Mouse (Mus musculus) ES-E14 (cell line): ENCODE data around the gene Gstt4. TPM values are rescaled to one million over a fixed set of nuclear protein-coding genes. Genes with fewer than 3 reads are reported as not detected.
"Not testable (repeated sequence)": the region's sequence is repeated elsewhere in the genome, so short reads cannot be mapped to it uniquely, and the experiment has no call there.

Source experiments
- DNase-seq: peaks from one replicate; pipeline ENCODE4 v3.0.0-alpha.2; 2013; ENCODE audit warnings: low read depth, low spot score
- H3K27ac ChIP-seq: 2 replicates; pipeline ENCODE4 v1.5.1; 2012; ENCODE audit warnings: low read depth, mild to moderate bottlenecking, low read length, moderate library complexity, mixed read lengths; ENCODE audit not compliant: poor library complexity, insufficient read depth, severe bottlenecking
- H3K36me3 ChIP-seq: 2 replicates; pipeline ENCODE4 v1.6.1; 2012; ENCODE audit warnings: mild to moderate bottlenecking, low read length, moderate library complexity, mixed read lengths; ENCODE audit not compliant: control insufficient read depth, poor library complexity, insufficient read depth, severe bottlenecking
- H3K4me1 ChIP-seq, 2 experiments: fragments of 150-350 bp in 1 of 2; sonication (generic) in 1 of 2; 2 replicates each; pipeline ENCODE4 v1.6.1; 2012; ENCODE audit warnings: low read length in 2 of 2, mild to moderate bottlenecking in 1 of 2, mixed read lengths in 1 of 2; ENCODE audit not compliant: control insufficient read depth in 2 of 2, insufficient read depth in 2 of 2, poor library complexity in 1 of 2
- H3K4me3 ChIP-seq, 2 experiments: fragments of 150-350 bp in 1 of 2; sonication (generic) in 1 of 2; 2 replicates each; pipeline ENCODE4 v1.5.1; 2012; ENCODE audit warnings: low read length in 2 of 2, low read depth in 1 of 2, mild to moderate bottlenecking in 1 of 2, mixed read lengths in 1 of 2; ENCODE audit not compliant: insufficient read depth in 1 of 2, poor library complexity in 1 of 2, severe bottlenecking in 1 of 2
- H3K9ac ChIP-seq: 2 replicates; pipeline ENCODE4 v1.6.1; 2012; ENCODE audit warnings: low read depth, mild to moderate bottlenecking, low read length, mixed read lengths; ENCODE audit not compliant: poor library complexity, insufficient read depth, severe bottlenecking
- H3K9me3 ChIP-seq: fragments of 150-350 bp; sonication (generic); 2 replicates; pipeline ENCODE4 v1.6.1; 2012; ENCODE audit warnings: low read depth, mild to moderate bottlenecking, low read length; ENCODE audit not compliant: control insufficient read depth, insufficient read depth
- CHD2 ChIP-seq: IDR thresholded peaks from 2 replicates; pipeline ENCODE4 v1.6.1; 2014; ENCODE audit warnings: mild to moderate bottlenecking, low read depth, low read length, inconsistent platforms
- HCFC1 ChIP-seq: IDR thresholded peaks from 2 replicates; pipeline ENCODE4 v1.6.1; 2012; ENCODE audit warnings: low read length, inconsistent platforms, borderline replicate concordance; ENCODE audit not compliant: insufficient read depth
- MAFK ChIP-seq: IDR thresholded peaks from 2 replicates; pipeline ENCODE4 v1.6.1; 2014; ENCODE audit warnings: mild to moderate bottlenecking, low read depth, low read length, inconsistent platforms; ENCODE audit not compliant: insufficient read depth
- ZC3H11A ChIP-seq: IDR thresholded peaks from 2 replicates; pipeline ENCODE4 v1.6.1; 2012; ENCODE audit warnings: low read depth, mild to moderate bottlenecking, inconsistent platforms, low read length, borderline replicate concordance
- ZNF384 ChIP-seq: IDR thresholded peaks from 2 replicates; pipeline ENCODE4 v1.6.1; 2012; ENCODE audit warnings: low read depth, low read length, inconsistent platforms
- in situ Hi-C, 2 experiments: fragments of 600-800 bp; cut with MboI; formaldehyde crosslinking; loops; one replicate each; pipeline ENCODE4 v1.15.1; 2025; ENCODE audit warnings: low sequenced_read_pairs in 2 of 2, inconsistent platforms in 1 of 2; ENCODE audit not compliant: unreplicated experiment in 2 of 2
- total RNA-seq: library from RNA; depleted of rRNA; stranded (reverse); fragments of 300-350 nt; gene quantifications from 2 replicates; pipeline ENCODE4 v1.2.3, GENCODE M21; 2012; rRNA removed

Gene Gstt4
- total RNA-seq, 1 experiment, result not detected

- Histone ChIP-seq H3K4me1 (no peaks in the 10 kb centered on the region), H3K27ac (peak within 1 kb of the TSS; percentile 73; the same call in 1 of the 2 replicates), H3K36me3 (peaks cover 2% of the 10 kb centered on the region; the same call in 1 of the 2 replicates), H3K9me3 (no peaks in the 10 kb centered on the region), H3K4me3 (peak within 1 kb of the TSS; percentile 94 to 99), H3K9ac (peak within 1 kb of the TSS; percentile 92)
- in situ Hi-C loops, result no loop called here
- no peak for TF ChIP-seq HCFC1
- no peak for TF ChIP-seq ZC3H11A
- no peak for TF ChIP-seq ZNF384
- no peak for TF ChIP-seq MAFK
- TF ChIP-seq CHD2, result no peak
- peak; percentile 92 for DNase-seq
Observed at GRCm38 (mm10) chr10:75772795-75773664, 49.3 kb downstream of the Gstt4 start, which contains the start of gene Ddt. Ddt (minus strand) TSS chr10:75773414.

- in situ Hi-C loops, H3K36me3 ChIP-seq, H3K9me3 ChIP-seq, H3K9ac ChIP-seq, H3K4me3 ChIP-seq, H3K27ac ChIP-seq, DNase-seq, H3K4me1 ChIP-seq: not testable (repeated sequence)
Observed at GRCm38 (mm10) chr10:75767756-75768155, 54.6 kb downstream of the Gstt4 start.

- Histone ChIP-seq H3K9me3 (no peaks in the 10 kb centered on the region), H3K4me3 (no peak overlapping the region), H3K36me3 (peaks cover 5% of the 10 kb centered on the region; the same call in 1 of the 2 replicates), H3K27ac (no peak overlapping the region), H3K4me1 (peaks cover 0 to 3% of the 10 kb centered on the region in 2 experiments; a peak in 1 of 4 replicates), H3K9ac (no peak overlapping the region)
- in situ Hi-C loops, result no loop called here
- DNase-seq, result no peak
- TF ChIP-seq MAFK (no peak), HCFC1 (no peak), ZNF384 (no peak), CHD2 (no peak), ZC3H11A (no peak)
Observed at GRCm38 (mm10) chr10:75766856-75767255, 55.5 kb downstream of the Gstt4 start.

Other genes with a start within 250 kb of the Gstt4 start
- gene Ggt5, start 233.2 kb downstream of the Gstt4 start, total RNA-seq, result 0.36 and 0.58 TPM in 2 replicates
- 10.4 and 20.1 TPM in 2 replicates for gene Susd2, start 178.5 kb downstream of the Gstt4 start, total RNA-seq
- 59.0 and 73.4 TPM in 2 replicates for gene Cabin1, start 58.2 kb downstream of the Gstt4 start, total RNA-seq
- gene Ddt, start 49.1 kb downstream of the Gstt4 start, total RNA-seq, result 79.3 and 84.4 TPM in 2 replicates
- not detected in 2 replicates for gene Gm20441, start 41.6 kb downstream of the Gstt4 start, total RNA-seq
- gene Gstt3, start 41.1 kb downstream of the Gstt4 start, total RNA-seq, result 3.4 and 4.4 TPM in 2 replicates
- 5.8 and 10.7 TPM in 2 replicates for gene Gstt1, start 24.0 kb downstream of the Gstt4 start, total RNA-seq
- gene Gstt2, start 14.9 kb upstream of the Gstt4 start, total RNA-seq, result 17.8 and 35.8 TPM in 2 replicates
- gene Mif, start 37.7 kb upstream of the Gstt4 start, total RNA-seq, result 1,434 and 2,185 TPM in 2 replicates
- 19.9 and 28.1 TPM in 2 replicates for gene Derl3, start 70.9 kb upstream of the Gstt4 start, total RNA-seq
- gene Smarcb1, start 99.1 kb upstream of the Gstt4 start, total RNA-seq, result 75.3 and 84.4 TPM in 2 replicates
- 435 and 871 TPM in 2 replicates for gene Chchd10, start 110.6 kb upstream of the Gstt4 start, total RNA-seq
- 52.4 and 137 TPM in 2 replicates for gene Mmp11, start 114.0 kb upstream of the Gstt4 start, total RNA-seq
- 1.1 and 2.9 TPM in 2 replicates for gene Gm867, start 118.1 kb upstream of the Gstt4 start, total RNA-seq
- 0.98 and 1.5 TPM in 2 replicates for gene Vpreb3, start 120.5 kb upstream of the Gstt4 start, total RNA-seq
- gene Gm5134, start 132.0 kb upstream of the Gstt4 start, total RNA-seq, result 4.2 and 6.4 TPM in 2 replicates
- 22.1 and 31.6 TPM in 2 replicates for gene Zfp280b, start 210.1 kb upstream of the Gstt4 start, total RNA-seq